Mouse (Mus musculus): Measurements from ENCODE around the gene Pak4. TPM values are rescaled to one million over a fixed set of nuclear protein-coding genes. Genes with fewer than 3 reads are reported as not detected.

Pak4 gene
- polyA plus RNA-seq, 1 experiment: 33.4 TPM

DNA sequence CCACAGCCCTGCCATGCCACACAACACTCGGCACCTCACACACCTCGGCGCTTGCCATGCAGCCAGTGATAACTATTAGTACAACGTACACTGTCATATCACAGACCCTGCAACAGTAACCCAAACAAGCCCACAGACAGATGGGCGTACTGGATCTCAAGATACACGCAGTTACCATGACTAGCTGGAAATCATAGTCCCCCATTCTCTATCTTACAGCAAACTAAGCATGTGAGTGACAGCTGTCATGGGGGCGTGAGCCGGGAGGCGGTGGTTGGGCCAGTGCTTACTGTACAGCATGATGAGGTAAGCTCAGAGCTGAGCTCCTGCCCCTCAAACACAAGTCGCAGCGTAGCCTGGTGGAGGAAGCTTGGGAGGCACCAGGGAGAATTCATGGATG is 22.4 kb downstream of the Pak4 start:
- H3K27me3 ChIP-seq (ENCODE audit: control insufficient read depth, insufficient read depth, insufficient read length): no peaks in the 10 kb centered on the region
- TF ChIP-seq CTCF (IDR thresholded peaks at IDR 0.05; ENCODE audit: control insufficient read depth, insufficient read depth, insufficient read length): no peak
- no peak overlapping the region for H3K4me3 ChIP-seq (ENCODE audit: insufficient read depth, poor library complexity, severe bottlenecking)
- no peaks in the 10 kb centered on the region for H3K36me3 ChIP-seq (ENCODE audit: control insufficient read depth, insufficient read depth)
- H3K79me2 ChIP-seq (ENCODE audit: control insufficient read depth, insufficient read depth): peaks cover 82% of the 10 kb centered on the region
- H3K79me3 ChIP-seq (ENCODE audit: low read depth): peaks cover 17% of the 10 kb centered on the region
- no peak overlapping the region for H3ac ChIP-seq (ENCODE audit: control insufficient read depth, insufficient read length, low read depth)

DNA sequence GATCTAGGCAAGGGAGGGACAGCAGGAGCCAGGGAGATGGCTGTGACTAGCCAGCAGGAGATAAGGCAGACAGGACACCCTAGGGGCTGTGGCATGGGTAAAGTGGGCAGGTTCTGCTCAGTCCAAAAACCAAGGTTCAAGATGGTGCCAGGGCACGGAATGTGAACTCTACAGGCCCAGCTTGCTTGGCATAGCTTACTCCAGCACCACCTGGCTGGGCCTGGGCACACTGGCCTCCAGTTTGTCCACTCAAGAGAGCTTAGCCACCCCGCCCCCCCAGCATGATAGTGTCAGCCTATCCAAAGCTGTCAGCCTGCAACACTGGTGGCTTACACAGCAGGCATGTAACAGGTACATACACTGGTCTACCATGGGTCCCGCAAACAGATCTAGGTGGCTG is 24.7 kb downstream of the Pak4 start:
- no peaks in the 10 kb centered on the region for H3K36me3 ChIP-seq (ENCODE audit: control insufficient read depth, insufficient read depth)
- no peak overlapping the region for H3K4me3 ChIP-seq (ENCODE audit: insufficient read depth, poor library complexity, severe bottlenecking)
- peaks cover 63% of the 10 kb centered on the region for H3K79me2 ChIP-seq (ENCODE audit: control insufficient read depth, insufficient read depth)
- peaks cover 15% of the 10 kb centered on the region for H3K79me3 ChIP-seq (ENCODE audit: low read depth)
- no peaks in the 10 kb centered on the region for H3K27me3 ChIP-seq (ENCODE audit: control insufficient read depth, insufficient read depth, insufficient read length)
- no peak overlapping the region for H3ac ChIP-seq (ENCODE audit: control insufficient read depth, insufficient read length, low read depth)
- no peak for TF ChIP-seq FOSL1 (IDR thresholded peaks at IDR 0.05; ENCODE audit: insufficient read depth, low read length, poor library complexity, severe bottlenecking)
- no peak for TF ChIP-seq CTCF (IDR thresholded peaks at IDR 0.05; ENCODE audit: control insufficient read depth, insufficient read depth, insufficient read length)
- TF ChIP-seq MAX (IDR thresholded peaks at IDR 0.05): no peak
- no peak for TF ChIP-seq USF1 (IDR thresholded peaks at IDR 0.05; ENCODE audit: low read depth)
- TF ChIP-seq MYOD1 (IDR thresholded peaks at IDR 0.05; ENCODE audit: control insufficient read depth, insufficient read length, low read depth): no peak
- TF ChIP-seq CEBPB (IDR thresholded peaks at IDR 0.05; ENCODE audit: low read depth): no peak
- no peak for TF ChIP-seq MYOG (IDR thresholded peaks at IDR 0.05; ENCODE audit: control insufficient read depth, extremely low read depth, insufficient read length)

DNA sequence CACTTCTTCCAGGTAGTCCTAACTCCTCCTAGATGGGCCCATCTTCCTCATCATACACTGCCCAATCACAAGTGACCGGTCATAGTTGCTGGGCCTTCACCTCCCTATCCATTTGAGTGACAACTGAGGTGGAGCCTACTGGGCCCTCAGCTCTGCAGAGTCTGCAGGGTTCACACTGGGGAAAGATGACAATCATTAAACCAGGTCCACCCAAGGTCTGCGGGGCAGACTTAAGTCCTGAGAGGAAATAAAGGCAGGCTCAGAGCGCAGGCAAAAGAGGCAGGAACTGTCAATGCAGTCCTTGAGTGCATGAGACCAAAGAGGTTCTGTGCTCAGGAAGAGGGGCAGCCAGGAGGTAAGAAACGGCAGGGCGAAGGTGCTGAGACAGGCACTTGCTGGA is 25.3 kb downstream of the Pak4 start:
- no peak overlapping the region for H3ac ChIP-seq (ENCODE audit: control insufficient read depth, insufficient read length, low read depth)

GRCm38 (mm10) chr7:28570982-28571682 is 26.9 kb downstream of the Pak4 start:
- Histone ChIP-seq H3K79me2 (ENCODE audit: control insufficient read depth, insufficient read depth) (peaks cover 42% of the 10 kb centered on the region), H3ac (ENCODE audit: control insufficient read depth, insufficient read length, low read depth) (no peak overlapping the region), H3K36me3 (ENCODE audit: control insufficient read depth, insufficient read depth) (peaks cover 16% of the 10 kb centered on the region), H3K4me3 (ENCODE audit: insufficient read depth, poor library complexity, severe bottlenecking) (no peak overlapping the region), H3K27me3 (ENCODE audit: control insufficient read depth, insufficient read depth, insufficient read length) (no peaks in the 10 kb centered on the region), H3K79me3 (ENCODE audit: low read depth) (peaks cover 13% of the 10 kb centered on the region)
- TF ChIP-seq CTCF (IDR thresholded peaks at IDR 0.05; ENCODE audit: control insufficient read depth, insufficient read depth, insufficient read length) (no peak), MYOD1 (IDR thresholded peaks at IDR 0.05; ENCODE audit: control insufficient read depth, insufficient read length, low read depth) (no peak), CEBPB (IDR thresholded peaks at IDR 0.05; ENCODE audit: low read depth) (no peak), FOSL1 (IDR thresholded peaks at IDR 0.05; ENCODE audit: insufficient read depth, low read length, poor library complexity, severe bottlenecking) (no peak), USF1 (IDR thresholded peaks at IDR 0.05; ENCODE audit: low read depth) (no peak)

More for the DNA sequence above, 25.3 kb downstream of the Pak4 start:
- H3K79me2 ChIP-seq (ENCODE audit: control insufficient read depth, insufficient read depth): peaks cover 57% of the 10 kb centered on the region
- peaks cover 15% of the 10 kb centered on the region for H3K79me3 ChIP-seq (ENCODE audit: low read depth)
- no peak overlapping the region for H3K4me3 ChIP-seq (ENCODE audit: insufficient read depth, poor library complexity, severe bottlenecking)
- peaks cover 4% of the 10 kb centered on the region for H3K36me3 ChIP-seq (ENCODE audit: control insufficient read depth, insufficient read depth)
- no peaks in the 10 kb centered on the region for H3K27me3 ChIP-seq (ENCODE audit: control insufficient read depth, insufficient read depth, insufficient read length)
- TF ChIP-seq MYOD1 (IDR thresholded peaks at IDR 0.05; ENCODE audit: control insufficient read depth, insufficient read length, low read depth) (no peak), MYOG (IDR thresholded peaks at IDR 0.05; ENCODE audit: control insufficient read depth, extremely low read depth, insufficient read length) (no peak), FOSL1 (IDR thresholded peaks at IDR 0.05; ENCODE audit: insufficient read depth, low read length, poor library complexity, severe bottlenecking) (no peak), CTCF (IDR thresholded peaks at IDR 0.05; ENCODE audit: control insufficient read depth, insufficient read depth, insufficient read length) (no peak), CEBPB (IDR thresholded peaks at IDR 0.05; ENCODE audit: low read depth) (no peak), USF1 (IDR thresholded peaks at IDR 0.05; ENCODE audit: low read depth) (no peak), MAX (IDR thresholded peaks at IDR 0.05) (no peak)

DNA sequence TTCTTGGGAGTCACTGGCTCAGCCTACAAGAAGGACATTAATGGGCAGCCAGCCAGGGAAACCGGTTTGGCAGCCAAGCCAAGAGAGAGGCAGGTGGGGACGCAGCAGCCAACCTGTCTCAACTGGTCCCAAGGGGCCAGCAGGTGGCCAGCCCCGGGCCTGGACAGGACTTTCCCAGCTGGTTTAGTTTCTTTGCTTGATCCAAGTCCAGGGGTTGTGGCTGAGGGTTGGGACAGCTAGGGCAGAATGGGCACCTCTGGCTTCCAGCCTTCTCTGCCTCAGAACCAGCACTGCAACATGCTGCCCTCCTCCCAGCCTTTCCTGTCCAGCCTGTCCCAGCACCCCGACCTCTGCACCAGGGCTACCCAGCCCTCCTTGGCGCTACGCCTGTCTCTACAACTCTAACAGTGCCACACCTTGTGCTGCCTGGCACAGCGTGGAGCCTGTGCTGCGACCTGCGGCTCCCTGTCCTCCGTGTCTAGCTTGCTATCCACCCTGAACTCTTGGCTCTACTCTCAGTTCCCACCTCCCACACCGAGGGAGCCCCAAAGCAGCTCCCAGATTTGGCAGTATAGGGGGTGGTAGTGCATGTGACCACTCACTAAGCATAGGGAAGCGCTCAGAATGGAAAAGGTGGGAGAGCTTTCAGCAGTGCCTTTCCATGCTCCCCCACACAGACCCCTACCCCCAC is 27.5 kb downstream of the Pak4 start:
- Histone ChIP-seq H3K4me3 (ENCODE audit: insufficient read depth, poor library complexity, severe bottlenecking) (no peak overlapping the region), H3K79me2 (ENCODE audit: control insufficient read depth, insufficient read depth) (peaks cover 35% of the 10 kb centered on the region), H3ac (ENCODE audit: control insufficient read depth, insufficient read length, low read depth) (no peak overlapping the region), H3K36me3 (ENCODE audit: control insufficient read depth, insufficient read depth) (peaks cover 22% of the 10 kb centered on the region), H3K79me3 (ENCODE audit: low read depth) (peaks cover 9% of the 10 kb centered on the region), H3K27me3 (ENCODE audit: control insufficient read depth, insufficient read depth, insufficient read length) (no peaks in the 10 kb centered on the region)
- TF ChIP-seq MYOD1 (IDR thresholded peaks at IDR 0.05; ENCODE audit: control insufficient read depth, insufficient read length, low read depth): no peak
- TF ChIP-seq CTCF (IDR thresholded peaks at IDR 0.05; ENCODE audit: control insufficient read depth, insufficient read depth, insufficient read length): no peak
- TF ChIP-seq FOSL1 (IDR thresholded peaks at IDR 0.05; ENCODE audit: insufficient read depth, low read length, poor library complexity, severe bottlenecking): no peak
- TF ChIP-seq USF1 (IDR thresholded peaks at IDR 0.05; ENCODE audit: low read depth): no peak
- TF ChIP-seq MYOG (IDR thresholded peaks at IDR 0.05; ENCODE audit: control insufficient read depth, extremely low read depth, insufficient read length): no peak
- TF ChIP-seq MAX (IDR thresholded peaks at IDR 0.05): no peak
- no peak for TF ChIP-seq CEBPB (IDR thresholded peaks at IDR 0.05; ENCODE audit: low read depth)
